Mouse (Mus musculus): ENCODE results near the gene Susd3. TPM values are rescaled to one million over a fixed set of nuclear protein-coding genes. Genes with fewer than 3 reads are reported as not detected.
A peak's percentile ranks its signal among the peaks of the same experiment; 100 is the strongest.

The Susd3 gene
- polyA plus RNA-seq, 1 experiment from 2014 or later, result 0.94 TPM

GRCm38 (mm10) chr13:49218651-49219050 is 29.9 kb downstream of the Susd3 start:
- Histone ChIP-seq H3K4me1 (replicated peaks) (peaks cover 26% of the 10 kb centered on the region), H3K9me3 (no peaks in the 10 kb centered on the region), H3K4me2 (replicated peaks) (no peak overlapping the region), H3K4me3 (replicated peaks) (no peak overlapping the region), H3K36me3 (no peaks in the 10 kb centered on the region), H3K9ac (replicated peaks) (no peak overlapping the region), H3K27ac (no peak overlapping the region), H3K27me3 (peaks cover 47% of the 10 kb centered on the region)
- no peak for ATAC-seq
- 28% methylated on average over 3 of the region's 3 CpGs for WGBS

- ATAC-seq, result no peak
- peak overlapping the region; percentile 94; the same call in 1 of the 2 replicates for H3K4me2 ChIP-seq (replicated peaks)
- H3K9ac ChIP-seq (replicated peaks), result no peak overlapping the region
- WGBS, result 59% methylated on average over 9 of the region's 9 CpGs
- no peaks in the 10 kb centered on the region for H3K9me3 ChIP-seq
- H3K27me3 ChIP-seq, result peaks cover 54% of the 10 kb centered on the region
- H3K4me3 ChIP-seq (replicated peaks), result no peak overlapping the region
- H3K36me3 ChIP-seq, result no peaks in the 10 kb centered on the region
- H3K27ac ChIP-seq, result no peak overlapping the region
- H3K4me1 ChIP-seq (replicated peaks), result peaks cover 32% of the 10 kb centered on the region
Measured at GRCm38 (mm10) chr13:49216808-49217561, 31.5 kb downstream of the Susd3 start.

- Histone ChIP-seq H3K9me3 (no peaks in the 10 kb centered on the region), H3K4me3 (replicated peaks) (peak overlapping the region; percentile 75), H3K27me3 (peaks cover 54% of the 10 kb centered on the region), H3K9ac (replicated peaks) (peak overlapping the region; percentile 79; the same call in 1 of the 2 replicates), H3K4me2 (replicated peaks) (peak overlapping the region; percentile 94), H3K4me1 (replicated peaks) (peaks cover 40% of the 10 kb centered on the region), H3K27ac (no peak overlapping the region), H3K36me3 (no peaks in the 10 kb centered on the region)
- ATAC-seq, result peak; percentile 65
- WGBS, result 2% methylated on average over 17 of the region's 17 CpGs
Measured at GRCm38 (mm10) chr13:49216220-49216552, 32.3 kb downstream of the Susd3 start.

GRCm38 (mm10) chr13:49215504-49216219 is 32.8 kb downstream of the Susd3 start, which contains the start of gene Card19:
Gene Card19, minus strand, starts transcription at chr13:49216037.
- Histone ChIP-seq H3K9ac (replicated peaks) (peak within 1 kb of the TSS; percentile 79), H3K9me3 (no peaks in the 10 kb centered on the region), H3K4me3 (replicated peaks) (peak within 1 kb of the TSS; percentile 75), H3K4me1 (replicated peaks) (peaks cover 42% of the 10 kb centered on the region), H3K27me3 (peaks cover 54% of the 10 kb centered on the region), H3K4me2 (replicated peaks) (peak within 1 kb of the TSS; percentile 94), H3K36me3 (no peaks in the 10 kb centered on the region), H3K27ac (no peak within 1 kb of the TSS)
- peak; percentile 75 for ATAC-seq
- WGBS, result 1% methylated on average over 78 of the region's 78 CpGs

GRCm38 (mm10) chr13:49215128-49215503 is 33.4 kb downstream of the Susd3 start:
- ATAC-seq, result no peak
- Histone ChIP-seq H3K36me3 (no peaks in the 10 kb centered on the region), H3K9me3 (no peaks in the 10 kb centered on the region), H3K4me1 (replicated peaks) (peaks cover 42% of the 10 kb centered on the region), H3K4me2 (replicated peaks) (peak overlapping the region; percentile 94), H3K4me3 (replicated peaks) (peak overlapping the region; percentile 75), H3K27me3 (peaks cover 51% of the 10 kb centered on the region), H3K27ac (no peak overlapping the region), H3K9ac (replicated peaks) (peak overlapping the region; percentile 79)
- 9% methylated on average over 5 of the region's 5 CpGs for WGBS

- 87% methylated on average over 3 of the region's 3 CpGs for WGBS
- Histone ChIP-seq H3K27me3 (peaks cover 47% of the 10 kb centered on the region), H3K9ac (replicated peaks) (no peak overlapping the region), H3K4me3 (replicated peaks) (no peak overlapping the region), H3K4me2 (replicated peaks) (no peak overlapping the region), H3K9me3 (no peaks in the 10 kb centered on the region), H3K36me3 (no peaks in the 10 kb centered on the region), H3K4me1 (replicated peaks) (peaks cover 42% of the 10 kb centered on the region), H3K27ac (no peak overlapping the region)
- no peak for ATAC-seq
Measured at GRCm38 (mm10) chr13:49214454-49214853, 34.1 kb downstream of the Susd3 start.

GRCm38 (mm10) chr13:49213531-49213932 is 35.0 kb downstream of the Susd3 start:
- Histone ChIP-seq H3K36me3 (no peaks in the 10 kb centered on the region), H3K27ac (peak overlapping the region; percentile 30; the same call in 1 of the 2 replicates), H3K27me3 (peaks cover 43% of the 10 kb centered on the region), H3K4me2 (replicated peaks) (no peak overlapping the region), H3K9me3 (no peaks in the 10 kb centered on the region), H3K9ac (replicated peaks) (no peak overlapping the region), H3K4me1 (replicated peaks) (peaks cover 39% of the 10 kb centered on the region), H3K4me3 (replicated peaks) (no peak overlapping the region)
- no peak for ATAC-seq
- WGBS, result 62% methylated on average over 4 of the region's 4 CpGs

GRCm38 (mm10) chr13:49212711-49213500 is 35.6 kb downstream of the Susd3 start:
- no peak overlapping the region for H3K27ac ChIP-seq

GRCm38 (mm10) chr13:49209306-49209705 is 39.2 kb downstream of the Susd3 start:
- Histone ChIP-seq H3K36me3 (no peaks in the 10 kb centered on the region), H3K27ac (no peak overlapping the region), H3K9me3 (no peaks in the 10 kb centered on the region), H3K4me1 (replicated peaks) (peaks cover 25% of the 10 kb centered on the region), H3K27me3 (peaks cover 16% of the 10 kb centered on the region), H3K4me2 (replicated peaks) (no peak overlapping the region), H3K9ac (replicated peaks) (no peak overlapping the region), H3K4me3 (replicated peaks) (no peak overlapping the region)
- no peak for ATAC-seq
- 67% methylated on average over 7 of the region's 7 CpGs for WGBS

More at GRCm38 (mm10) chr13:49212711-49213500, 35.6 kb downstream of the Susd3 start:
- Histone ChIP-seq H3K4me1 (replicated peaks) (peaks cover 38% of the 10 kb centered on the region), H3K9ac (replicated peaks) (no peak overlapping the region), H3K4me3 (replicated peaks) (no peak overlapping the region), H3K36me3 (no peaks in the 10 kb centered on the region), H3K27me3 (peaks cover 43% of the 10 kb centered on the region), H3K9me3 (no peaks in the 10 kb centered on the region), H3K4me2 (replicated peaks) (no peak overlapping the region)
- ATAC-seq, result no peak
- 88% methylated on average over 4 of the region's 4 CpGs for WGBS

GRCm38 (mm10) chr13:49206341-49206740 is 42.2 kb downstream of the Susd3 start:
- no peaks in the 10 kb centered on the region for H3K9me3 ChIP-seq
- H3K36me3 ChIP-seq, result no peaks in the 10 kb centered on the region
- ATAC-seq, result no peak; the same call in 1 of the 2 replicates
- peaks cover 7% of the 10 kb centered on the region; the same call in 1 of the 2 replicates for H3K4me1 ChIP-seq (replicated peaks)
- WGBS, result 96% methylated on average over 2 of the region's 2 CpGs
- no peak overlapping the region for H3K9ac ChIP-seq (replicated peaks)
- H3K4me2 ChIP-seq (replicated peaks), result no peak overlapping the region
- 0 out of 2 replicates have a peak, but pooled peaks cover 4% of the 10 kb centered on the region for H3K27me3 ChIP-seq
- no peak overlapping the region for H3K4me3 ChIP-seq (replicated peaks)
- no peak overlapping the region for H3K27ac ChIP-seq

GRCm38 (mm10) chr13:49205381-49205998 is 43.0 kb downstream of the Susd3 start:
- peak; percentile 19; the same call in 1 of the 2 replicates for ATAC-seq
- Histone ChIP-seq H3K4me1 (replicated peaks) (peaks cover 4% of the 10 kb centered on the region; the same call in 1 of the 2 replicates), H3K4me3 (replicated peaks) (no peak overlapping the region), H3K27ac (no peak overlapping the region), H3K9ac (replicated peaks) (no peak overlapping the region), H3K9me3 (no peaks in the 10 kb centered on the region), H3K4me2 (replicated peaks) (no peak overlapping the region), H3K27me3 (0 out of 2 replicates have a peak, but pooled peaks cover 4% of the 10 kb centered on the region), H3K36me3 (no peaks in the 10 kb centered on the region)
- WGBS, result 36% methylated on average over 13 of the region's 13 CpGs

Measured in midbrain, embryonic 13.5 days (tissue).